Mouse (Mus musculus): ENCODE data around the gene Rad54l. TPM values are rescaled to one million over a fixed set of nuclear protein-coding genes. Genes with fewer than 3 reads are reported as not detected.

Gene Rad54l
- total and polyA plus RNA-seq, 2 experiments from 2014 or later = 3.8 to 7.7 TPM

GRCm38 (mm10) chr4:116075631-116076368 is 47.7 kb downstream of the Rad54l start:
- ATAC-seq (ENCODE audit: insufficient read depth, low read depth) (peak; percentile 67), DNase-seq (ENCODE audit: low spot score) (peak; percentile 61)
- Histone ChIP-seq H3K27me3 (ENCODE audit: control insufficient read depth, insufficient read depth, low read length) (no peaks in the 10 kb centered on the region), H3K9ac (replicated peaks; ENCODE audit: low read depth, low read length) (peak overlapping the region; percentile 99), H3K4me2 (ENCODE audit: low read depth, low read length) (peak overlapping the region; percentile 85), H3K36me3 (replicated peaks; ENCODE audit: control insufficient read depth, insufficient read depth, low read length) (peaks cover 14% of the 10 kb centered on the region), H3K4me1 (ENCODE audit: control insufficient read depth, insufficient read depth) (peaks cover 23% of the 10 kb centered on the region), H3K4me3 (ENCODE audit: low read depth, low read length) (peak overlapping the region; percentile 92), H3K27ac (ENCODE audit: low read depth) (peak overlapping the region; percentile 99), H3K9me3 (replicated peaks; ENCODE audit: control insufficient read depth, low read length) (no peaks in the 10 kb centered on the region)
- no peak for TF ChIP-seq EP300 (IDR thresholded peaks at IDR 0.05; ENCODE audit: low read depth)
- TF ChIP-seq CTCF (IDR thresholded peaks at IDR 0.05; ENCODE audit: low read depth) = no peak
- WGBS = under 1% methylated on average over 69 of the region's 77 CpGs

- TF ChIP-seq CTCF (IDR thresholded peaks at IDR 0.05; ENCODE audit: low read depth) (no peak), EP300 (IDR thresholded peaks at IDR 0.05; ENCODE audit: low read depth) (peak; percentile 88)
- H3K27me3 ChIP-seq (ENCODE audit: control insufficient read depth, insufficient read depth, low read length) = no peaks in the 10 kb centered on the region
- under 1% methylated on average over 53 of the region's 55 CpGs for WGBS
- peak; percentile 94 for DNase-seq (ENCODE audit: low spot score)
- H3K4me3 ChIP-seq (ENCODE audit: low read depth, low read length) = peak within 1 kb of the TSS; percentile 92
- peak within 1 kb of the TSS; percentile 99 for H3K9ac ChIP-seq (replicated peaks; ENCODE audit: low read depth, low read length)
- peak within 1 kb of the TSS; percentile 85 for H3K4me2 ChIP-seq (ENCODE audit: low read depth, low read length)
- H3K9me3 ChIP-seq (replicated peaks; ENCODE audit: control insufficient read depth, low read length) = no peaks in the 10 kb centered on the region
- peaks cover 23% of the 10 kb centered on the region for H3K4me1 ChIP-seq (ENCODE audit: control insufficient read depth, insufficient read depth)
- peaks cover 12% of the 10 kb centered on the region for H3K36me3 ChIP-seq (replicated peaks; ENCODE audit: control insufficient read depth, insufficient read depth, low read length)
- peak within 1 kb of the TSS; percentile 99 for H3K27ac ChIP-seq (ENCODE audit: low read depth)
- peak; percentile 88 for ATAC-seq (ENCODE audit: insufficient read depth, low read depth)
These were observed 48.4 kb downstream of the Rad54l start, which contains the start of the genes Uqcrh and Lrrc41 for GRCm38 (mm10) chr4:116074861-116075620. Uqcrh (minus strand) TSS chr4:116075071. Lrrc41 (plus strand) TSS chr4:116075269.

- Histone ChIP-seq H3K9me3 (replicated peaks; ENCODE audit: control insufficient read depth, low read length) (no peaks in the 10 kb centered on the region), H3K27me3 (ENCODE audit: control insufficient read depth, insufficient read depth, low read length) (no peaks in the 10 kb centered on the region), H3K9ac (replicated peaks; ENCODE audit: low read depth, low read length) (peak overlapping the region; percentile 99), H3K27ac (ENCODE audit: low read depth) (peak overlapping the region; percentile 99), H3K4me3 (ENCODE audit: low read depth, low read length) (peak overlapping the region; percentile 92), H3K4me1 (ENCODE audit: control insufficient read depth, insufficient read depth) (peaks cover 23% of the 10 kb centered on the region), H3K4me2 (ENCODE audit: low read depth, low read length) (peak overlapping the region; percentile 85), H3K36me3 (replicated peaks; ENCODE audit: control insufficient read depth, insufficient read depth, low read length) (peaks cover 14% of the 10 kb centered on the region)
- WGBS = under 1% methylated on average over 8 of the region's 8 CpGs
- TF ChIP-seq EP300 (IDR thresholded peaks at IDR 0.05; ENCODE audit: low read depth) = no peak
- peak; percentile 38; the same call in 1 of the 2 replicates for TF ChIP-seq CTCF (IDR thresholded peaks at IDR 0.05; ENCODE audit: low read depth)
- ATAC-seq (ENCODE audit: insufficient read depth, low read depth) (no peak), DNase-seq (ENCODE audit: low spot score) (peak; percentile 66)
These were observed 49.3 kb downstream of the Rad54l start for GRCm38 (mm10) chr4:116074145-116074675.

GRCm38 (mm10) chr4:116073146-116073545 is 50.3 kb downstream of the Rad54l start:
- DNase-seq (ENCODE audit: low spot score) (peak; percentile 36), ATAC-seq (ENCODE audit: insufficient read depth, low read depth) (no peak)
- H3K9ac ChIP-seq (replicated peaks; ENCODE audit: low read depth, low read length) = 0 out of 2 replicates have a peak overlapping the region, but pooled peaks have one; percentile 14
- H3K27me3 ChIP-seq (ENCODE audit: control insufficient read depth, insufficient read depth, low read length) = no peaks in the 10 kb centered on the region
- peak overlapping the region; percentile 85 for H3K4me2 ChIP-seq (ENCODE audit: low read depth, low read length)
- no peaks in the 10 kb centered on the region for H3K9me3 ChIP-seq (replicated peaks; ENCODE audit: control insufficient read depth, low read length)
- peaks cover 23% of the 10 kb centered on the region for H3K36me3 ChIP-seq (replicated peaks; ENCODE audit: control insufficient read depth, insufficient read depth, low read length)
- peak overlapping the region; percentile 92 for H3K4me3 ChIP-seq (ENCODE audit: low read depth, low read length)
- TF ChIP-seq EP300 (IDR thresholded peaks at IDR 0.05; ENCODE audit: low read depth) (no peak), CTCF (IDR thresholded peaks at IDR 0.05; ENCODE audit: low read depth) (peak; percentile 42)
- H3K4me1 ChIP-seq (ENCODE audit: control insufficient read depth, insufficient read depth) = peaks cover 23% of the 10 kb centered on the region
- 34% methylated on average over 4 of the region's 4 CpGs for WGBS
- no peak overlapping the region for H3K27ac ChIP-seq (ENCODE audit: low read depth)

GRCm38 (mm10) chr4:116070116-116070515 is 53.4 kb downstream of the Rad54l start:
- no peak overlapping the region for H3K27ac ChIP-seq (ENCODE audit: low read depth)
- no peak for DNase-seq (ENCODE audit: low spot score)
- no peak for ATAC-seq (ENCODE audit: insufficient read depth, low read depth)
- H3K4me2 ChIP-seq (ENCODE audit: low read depth, low read length) = no peak overlapping the region
- H3K4me3 ChIP-seq (ENCODE audit: low read depth, low read length) = no peak overlapping the region
- H3K9ac ChIP-seq (replicated peaks; ENCODE audit: low read depth, low read length) = no peak overlapping the region
- no peaks in the 10 kb centered on the region for H3K27me3 ChIP-seq (ENCODE audit: control insufficient read depth, insufficient read depth, low read length)
- 37% methylated on average over 6 of the region's 6 CpGs for WGBS
- H3K9me3 ChIP-seq (replicated peaks; ENCODE audit: control insufficient read depth, low read length) = no peaks in the 10 kb centered on the region
- TF ChIP-seq EP300 (IDR thresholded peaks at IDR 0.05; ENCODE audit: low read depth) (no peak), CTCF (IDR thresholded peaks at IDR 0.05; ENCODE audit: low read depth) (no peak)
- peaks cover 12% of the 10 kb centered on the region for H3K4me1 ChIP-seq (ENCODE audit: control insufficient read depth, insufficient read depth)
- H3K36me3 ChIP-seq (replicated peaks; ENCODE audit: control insufficient read depth, insufficient read depth, low read length) = peaks cover 42% of the 10 kb centered on the region
